Mouse (Mus musculus): ENCODE data around the gene Gm20518.

DNA sequence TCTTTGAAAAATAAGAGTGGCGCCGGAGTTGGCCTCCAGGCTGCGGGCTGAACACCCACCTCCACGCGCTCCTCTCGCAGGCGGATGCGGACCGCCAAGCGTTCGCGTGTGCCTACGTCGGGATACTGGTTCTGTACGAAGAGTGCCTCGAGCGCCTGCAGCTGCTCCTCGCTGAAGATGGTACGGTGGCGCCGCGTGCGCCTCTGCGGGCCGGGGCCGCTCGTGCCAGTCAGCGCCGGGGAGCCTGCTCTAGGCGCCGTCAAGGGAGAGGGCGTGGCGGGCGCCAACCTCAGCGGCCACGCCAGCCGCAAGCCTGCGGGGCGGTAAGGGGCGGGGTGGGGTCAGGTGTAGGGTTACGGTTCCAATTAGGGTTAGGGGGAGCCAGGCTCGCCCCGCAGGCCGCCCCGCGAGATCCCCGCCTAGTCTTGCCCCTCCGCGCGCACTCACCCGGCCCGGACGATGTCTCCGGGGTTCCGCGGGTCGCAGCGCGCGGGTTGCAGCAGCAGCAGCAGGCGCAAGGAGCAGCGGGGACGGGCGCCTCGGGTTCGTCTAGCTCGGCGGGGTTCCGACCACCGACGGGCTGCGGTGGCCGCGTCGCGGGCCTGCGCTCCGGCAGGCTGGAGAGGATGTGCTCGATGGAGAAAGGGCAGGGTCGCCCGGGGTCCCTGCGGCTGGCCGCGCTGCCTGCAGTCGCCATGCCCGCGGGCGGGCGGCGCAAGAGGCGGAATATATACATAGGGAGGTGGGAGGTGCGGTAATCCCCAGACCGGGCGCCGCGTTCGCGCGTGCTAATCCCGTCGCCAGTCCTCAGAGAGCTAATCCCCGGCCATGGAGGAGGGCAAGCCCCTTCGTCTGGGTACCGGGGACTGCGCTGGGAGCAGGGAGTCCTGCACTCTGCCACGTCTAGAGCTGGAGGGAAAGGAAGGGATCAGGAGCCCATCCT, 23.1 kb upstream of the Gm20518 start, which contains the start of gene Gsc2:
- no peak for TF ChIP-seq EP300 (optimal IDR thresholded peaks at IDR 0.05)
- no peak for TF ChIP-seq CTCF (IDR thresholded peaks at IDR 0.05; ENCODE audit: low read depth)
